Mouse (Mus musculus) bone marrow, adult 2 months (tissue): Measurements from ENCODE around the gene Armt1. TPM values are rescaled to one million over a fixed set of nuclear protein-coding genes. Genes with fewer than 3 reads are reported as not detected.
"Not testable (repeated sequence)": the region's sequence is repeated elsewhere in the genome, so short reads cannot be mapped to it uniquely, and the experiment has no call there.

Experiments used
- H3K27ac ChIP-seq: fragments of 200-500 bp; 2 replicates; pipeline ENCODE4 v1.5.1; 2012; ENCODE audit warnings: low read depth, mild to moderate bottlenecking, control low read depth, inconsistent platforms, low read length; ENCODE audit not compliant: control insufficient read depth, poor library complexity, insufficient read depth
- H3K4me1 ChIP-seq: fragments of 200-500 bp; 2 replicates; pipeline ENCODE4 v1.6.1; 2011; ENCODE audit warnings: low read length; ENCODE audit not compliant: control insufficient read depth, insufficient read depth
- H3K4me3 ChIP-seq: fragments of 200-500 bp; replicated peaks from 2 replicates; pipeline ENCODE3; 2011; ENCODE audit warnings: mild to moderate bottlenecking, low read depth, low read length, control low read depth; ENCODE audit not compliant: control insufficient read depth
- CTCF ChIP-seq: fragments of 200-500 bp; IDR thresholded peaks from 2 replicates; pipeline ENCODE4 v1.5.1; 2011; ENCODE audit warnings: low read length, control low read depth; ENCODE audit not compliant: control insufficient read depth, insufficient read depth
- POLR2A ChIP-seq: fragments of 200-500 bp; IDR thresholded peaks from 2 replicates; pipeline ENCODE4 v1.6.1; 2011; ENCODE audit warnings: low read depth, mild to moderate bottlenecking, control low read depth, low read length, borderline replicate concordance; ENCODE audit not compliant: control insufficient read depth
- WGBS: fragments of 180-500 bp; shearing (Covaris S2); methylation state at CpG from one replicate; pipeline ENCODE4 v1.1.7; 2018; 5-methylcytosine and 5-hydroxymethylcytosine counted together
- polyA plus RNA-seq: library from polyadenylated mRNA; stranded (reverse); fragments of >200 nt; gene quantifications from 2 replicates; pipeline ENCODE4 v1.2.4, GENCODE M21; 2011; ENCODE audit warnings: low replicate concordance; ENCODE audit not compliant: missing spikeins, insufficient read depth, insufficient read length

Armt1 gene
- polyA plus RNA-seq, 1 experiment: 29.6 TPM

GRCm38 (mm10) chr10:4430826-4431225, 1.4 kb upstream of the Armt1 start:
- H3K4me3 ChIP-seq: no peak overlapping the region
- no peak for TF ChIP-seq CTCF
- no peak for TF ChIP-seq POLR2A
- 79% methylated on average over 3 of the region's 3 CpGs for WGBS
- H3K27ac ChIP-seq: peak overlapping the region; percentile 18; the same call in 1 of the 2 replicates
- H3K4me1 ChIP-seq: peaks cover 1% of the 10 kb centered on the region; the same call in 1 of the 2 replicates

DNA sequence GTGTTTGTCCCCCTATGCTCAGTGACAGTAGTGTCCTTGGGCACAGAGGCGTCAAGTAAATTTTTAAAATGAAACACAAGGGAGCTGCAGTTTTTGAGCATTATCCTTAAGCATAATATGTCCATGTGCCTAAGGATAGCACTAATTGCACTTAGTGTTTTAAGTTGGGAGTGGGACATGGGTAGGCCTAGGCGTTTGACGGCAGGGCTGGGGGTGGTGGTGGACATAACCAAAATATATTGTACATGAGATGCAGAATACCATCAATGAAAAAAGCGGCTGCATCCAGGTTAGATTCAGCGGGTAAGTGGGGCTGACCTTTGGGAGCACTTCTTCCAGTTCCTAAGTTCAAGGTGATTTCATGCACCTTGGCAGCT, 533 bp upstream of the Armt1 start:
- TF ChIP-seq POLR2A (no peak), CTCF (no peak)
- Histone ChIP-seq H3K27ac (peak overlapping the region; percentile 97), H3K4me3 (peak overlapping the region; percentile 79), H3K4me1 (peaks cover 1% of the 10 kb centered on the region; the same call in 1 of the 2 replicates)
- WGBS: 7% methylated on average over 5 of the region's 5 CpGs

- H3K27ac ChIP-seq: peak overlapping the region; percentile 97
- TF ChIP-seq CTCF: no peak
- TF ChIP-seq POLR2A: no peak
- peak overlapping the region; percentile 86 for H3K4me3 ChIP-seq
- 3% methylated on average over 19 of the region's 19 CpGs for WGBS
- H3K4me1 ChIP-seq: peaks cover 1% of the 10 kb centered on the region; the same call in 1 of the 2 replicates
Observed at GRCm38 (mm10) chr10:4432996-4433755, 909 bp downstream of the Armt1 start.

DNA sequence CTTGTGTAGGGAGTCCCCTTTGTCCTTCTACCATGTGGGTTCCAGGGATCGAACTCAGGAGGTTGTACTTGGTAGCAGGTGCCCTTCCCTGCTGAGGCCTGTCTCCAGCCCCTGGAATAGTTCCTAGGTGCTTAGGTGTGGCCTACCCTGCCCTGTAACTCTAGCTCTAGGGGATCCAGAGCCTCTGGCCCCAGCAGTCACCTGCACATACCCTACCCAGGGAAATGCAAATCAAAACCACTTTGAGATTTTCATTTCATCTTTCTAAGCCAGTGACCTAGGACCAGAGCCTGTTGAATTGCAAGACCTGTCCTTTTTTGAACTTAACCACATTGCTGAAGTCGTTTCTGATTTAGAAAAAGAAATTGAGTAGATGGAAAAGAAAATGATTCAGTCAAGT, 1.6 kb downstream of the Armt1 start:
- not testable (repeated sequence) for H3K4me1 ChIP-seq, H3K27ac ChIP-seq, H3K4me3 ChIP-seq
- WGBS: 50% methylated on average over 2 of the region's 2 CpGs

GRCm38 (mm10) chr10:4435416-4435815, 3.1 kb downstream of the Armt1 start:
- Histone ChIP-seq H3K4me1 (peaks cover 1% of the 10 kb centered on the region; the same call in 1 of the 2 replicates), H3K4me3 (no peak overlapping the region), H3K27ac (no peak overlapping the region)
- 61% methylated on average over 3 of the region's 3 CpGs for WGBS
- TF ChIP-seq CTCF: no peak
- no peak for TF ChIP-seq POLR2A

- TF ChIP-seq CTCF (no peak), POLR2A (no peak)
- 13% methylated on average over 4 of the region's 4 CpGs for WGBS
- no peak overlapping the region for H3K4me3 ChIP-seq
Observed at GRCm38 (mm10) chr10:4456409-4456808, 24.1 kb downstream of the Armt1 start.

GRCm38 (mm10) chr10:4460201-4460600, 27.9 kb downstream of the Armt1 start:
- TF ChIP-seq POLR2A (no peak), CTCF (no peak)
- 77% methylated on average over 2 of the region's 2 CpGs for WGBS

More at GRCm38 (mm10) chr10:4456409-4456808, 24.1 kb downstream of the Armt1 start:
- peaks cover 2% of the 10 kb centered on the region; the same call in 1 of the 2 replicates for H3K4me1 ChIP-seq
- no peak overlapping the region for H3K27ac ChIP-seq

DNA sequence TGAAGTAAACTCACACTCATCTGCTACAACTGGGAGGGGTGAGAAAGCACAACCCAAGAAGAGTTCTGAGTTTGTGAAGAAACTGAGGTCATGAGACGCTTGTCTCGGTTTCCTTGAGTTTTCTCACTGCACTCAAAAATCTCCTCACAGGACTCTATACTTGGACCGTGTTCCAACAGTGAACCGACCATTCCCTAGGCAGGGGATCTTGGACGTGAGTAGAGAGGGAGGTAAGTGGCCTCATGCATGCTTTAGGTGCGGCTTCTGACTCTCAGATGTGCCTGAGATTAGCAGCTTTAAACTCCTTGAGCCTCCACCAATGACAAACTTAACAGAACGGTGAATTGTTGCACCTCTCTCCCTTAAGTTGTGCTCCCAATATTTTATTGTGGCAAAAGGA, 33.5 kb downstream of the Armt1 start:
- 82% methylated on average over 7 of the region's 7 CpGs for whole genome bisulfite sequencing
- TF ChIP-seq POLR2A (no peak), CTCF (no peak)

More at GRCm38 (mm10) chr10:4460201-4460600, 27.9 kb downstream of the Armt1 start:
- H3K4me3 ChIP-seq: no peak overlapping the region
- no peak overlapping the region for H3K27ac ChIP-seq
- H3K4me1 ChIP-seq: peaks cover 2% of the 10 kb centered on the region; the same call in 1 of the 2 replicates

More for the DNA sequence above, 33.5 kb downstream of the Armt1 start:
- no peak overlapping the region for H3K4me3 ChIP-seq
- no peaks in the 10 kb centered on the region for H3K4me1 ChIP-seq
- H3K27ac ChIP-seq: no peak overlapping the region
